Mouse (Mus musculus): ENCODE measurements around the gene Psrc1.

Gene Psrc1

GRCm38 (mm10) chr3:108386186-108386585 is 2.5 kb downstream of the Psrc1 start:
- DNase-seq (ENCODE audit: low spot score in 2 of 2), result peak; percentile 82

- peak; percentile 98 to 99 for DNase-seq (ENCODE audit: low spot score in 2 of 2)
Measured at GRCm38 (mm10) chr3:108389111-108389545, 5.5 kb downstream of the Psrc1 start.

- DNase-seq (ENCODE audit: low spot score in 2 of 2), result no peak
Measured at GRCm38 (mm10) chr3:108392299-108392698, 8.7 kb downstream of the Psrc1 start.

GRCm38 (mm10) chr3:108392793-108393192 is 9.2 kb downstream of the Psrc1 start:
- no peak for DNase-seq (ENCODE audit: low spot score in 2 of 2)

GRCm38 (mm10) chr3:108398281-108398680 is 14.6 kb downstream of the Psrc1 start:
- no peak for DNase-seq (ENCODE audit: low spot score in 2 of 2)

- no peak for DNase-seq (ENCODE audit: low spot score in 2 of 2)
Measured at GRCm38 (mm10) chr3:108400442-108400841, 16.8 kb downstream of the Psrc1 start.

GRCm38 (mm10) chr3:108401692-108402527 is 18.3 kb downstream of the Psrc1 start:
- DNase-seq (ENCODE audit: low spot score in 2 of 2), result peak; percentile 72 to 77

GRCm38 (mm10) chr3:108402528-108402920 is 18.9 kb downstream of the Psrc1 start:
- no peak for DNase-seq (ENCODE audit: low spot score in 2 of 2)

- peak; percentile 71 to 74 for DNase-seq (ENCODE audit: low spot score in 2 of 2)
Measured at GRCm38 (mm10) chr3:108405536-108406305, 22.1 kb downstream of the Psrc1 start.

- peak; percentile 70 to 74 for DNase-seq (ENCODE audit: low spot score in 2 of 2)
Measured at GRCm38 (mm10) chr3:108406306-108406885, 22.8 kb downstream of the Psrc1 start.

- peak in 1 of 2 experiments; percentile 32 for DNase-seq (ENCODE audit: low spot score in 2 of 2)
Measured at GRCm38 (mm10) chr3:108408517-108409008, 24.9 kb downstream of the Psrc1 start.

- no peak for DNase-seq (ENCODE audit: low spot score in 2 of 2)
Measured at GRCm38 (mm10) chr3:108409656-108410358, 26.2 kb downstream of the Psrc1 start.

- no peak for DNase-seq (ENCODE audit: low spot score in 2 of 2)
Measured at GRCm38 (mm10) chr3:108410359-108410714, 26.7 kb downstream of the Psrc1 start.

- no peak for DNase-seq (ENCODE audit: low spot score in 2 of 2)
Measured at GRCm38 (mm10) chr3:108411026-108411753, 27.6 kb downstream of the Psrc1 start.

GRCm38 (mm10) chr3:108411754-108412121 is 28.1 kb downstream of the Psrc1 start:
- DNase-seq (ENCODE audit: low spot score in 2 of 2), result peak in 1 of 2 experiments; percentile 57

GRCm38 (mm10) chr3:108413634-108414360 is 30.2 kb downstream of the Psrc1 start:
- no peak for DNase-seq (ENCODE audit: low spot score in 2 of 2)

- DNase-seq (ENCODE audit: low spot score in 2 of 2), result peak; percentile 50 to 57
Measured at GRCm38 (mm10) chr3:108414857-108415830, 31.5 kb downstream of the Psrc1 start, which contains the start of gene Celsr2. TSS of gene Celsr2 (minus strand) at chr3:108415552.

GRCm38 (mm10) chr3:108415831-108416223 is 32.2 kb downstream of the Psrc1 start:
- DNase-seq (ENCODE audit: low spot score in 2 of 2), result peak; percentile 78 to 86

GRCm38 (mm10) chr3:108423006-108423405 is 39.4 kb downstream of the Psrc1 start:
- DNase-seq (ENCODE audit: low spot score in 2 of 2), result no peak

All from right cerebral cortex, adult 2 months (tissue).